Mouse (Mus musculus) CH12.LX (cell line): ENCODE measurements around the gene Ube4b. TPM values are rescaled to one million over a fixed set of nuclear protein-coding genes. Genes with fewer than 3 reads are reported as not detected.

ENCODE experiments used
- DNase-seq: peaks from one replicate; pipeline ENCODE4 v3.0.0-alpha.2; 2013; ENCODE audit errors: extremely low read depth
- H3K27ac ChIP-seq: 2 replicates; pipeline ENCODE4 v1.5.1; 2012; ENCODE audit warnings: low read depth, mild to moderate bottlenecking, control low read depth, moderate library complexity; ENCODE audit not compliant: insufficient read depth
- H3K27me3 ChIP-seq: replicated peaks from 2 replicates; pipeline ENCODE3; 2012; ENCODE audit warnings: inconsistent platforms
- H3K36me3 ChIP-seq, 2 experiments: replicated peaks in 1 of 2; 2 replicates each; pipeline versions ENCODE3 to v1.6.1; 2012; ENCODE audit warnings: inconsistent platforms in 1 of 2, low read length in 1 of 2, mild to moderate bottlenecking in 1 of 2, mixed read lengths in 1 of 2, moderate library complexity in 1 of 2; ENCODE audit not compliant: control insufficient read depth in 1 of 2, insufficient read depth in 1 of 2
- H3K4me1 ChIP-seq, 2 experiments: 2 replicates each; pipeline ENCODE4 v1.6.1; 2012; ENCODE audit warnings: inconsistent platforms in 1 of 2, moderate library complexity in 1 of 2; ENCODE audit not compliant: insufficient read depth in 2 of 2, control insufficient read depth in 1 of 2
- H3K4me2 ChIP-seq: 2 replicates; pipeline ENCODE4 v1.6.1; 2012; ENCODE audit warnings: low read depth, mild to moderate bottlenecking, control low read depth; ENCODE audit not compliant: poor library complexity, insufficient read depth, severe bottlenecking
- H3K4me3 ChIP-seq, 3 experiments: fragments of 150-350 bp in 1 of 3; sonication (generic) in 1 of 3; replicated peaks in 1 of 3; 2 replicates each; pipeline versions ENCODE3 to v1.5.1; 2011 to 2012; ENCODE audit warnings: low read depth in 2 of 3, low read length in 2 of 3, mild to moderate bottlenecking in 2 of 3, moderate library complexity in 2 of 3, control low read depth in 1 of 3, improper control_type of control experiment in 1 of 3, inconsistent platforms in 1 of 3, mixed read lengths in 1 of 3; ENCODE audit not compliant: poor library complexity in 1 of 3
- H3K79me2 ChIP-seq: replicated peaks from 2 replicates; pipeline ENCODE4 v1.6.1; 2012; ENCODE audit warnings: mild to moderate bottlenecking, moderate library complexity; ENCODE audit not compliant: control insufficient read depth, poor library complexity, insufficient read depth, severe bottlenecking; ENCODE audit errors: extremely low read depth
- H3K9ac ChIP-seq: 2 replicates; pipeline ENCODE4 v1.6.1; 2012; ENCODE audit warnings: low read depth, mild to moderate bottlenecking, control low read depth, moderate library complexity; ENCODE audit not compliant: insufficient read depth
- H3K9me3 ChIP-seq: replicated peaks from 2 replicates; pipeline ENCODE3; 2012; ENCODE audit warnings: low read length, inconsistent platforms, mixed read lengths
- CHD1 ChIP-seq: IDR thresholded peaks from 2 replicates; pipeline ENCODE4 v1.6.1; 2012; ENCODE audit warnings: low read depth, low read length, improper control_type of control experiment, inconsistent platforms
- CTCF ChIP-seq, 2 experiments: IDR thresholded peaks in 1 of 2; conservative IDR thresholded peaks in 1 of 2; 2 replicates each; pipeline ENCODE4 v1.5.1; 2011 to 2012; ENCODE audit warnings: low read depth in 2 of 2, low read length in 2 of 2, improper control_type of control experiment in 1 of 2, inconsistent platforms in 1 of 2, mild to moderate bottlenecking in 1 of 2, moderate library complexity in 1 of 2
- E2F4 ChIP-seq: IDR thresholded peaks from 2 replicates; pipeline ENCODE4 v1.6.1; 2011; ENCODE audit warnings: low read depth, low read length, improper control_type of control experiment; ENCODE audit not compliant: insufficient replicate concordance
- ELF1 ChIP-seq: IDR thresholded peaks from 2 replicates; pipeline ENCODE4 v1.6.1; 2014; ENCODE audit warnings: low read depth, mild to moderate bottlenecking, inconsistent platforms, low read length, improper control_type of control experiment
- EP300 ChIP-seq: IDR thresholded peaks from 2 replicates; pipeline ENCODE4 v1.6.1; 2011; ENCODE audit warnings: low read length, improper control_type of control experiment
- GABPA ChIP-seq: IDR thresholded peaks from 2 replicates; pipeline ENCODE4 v1.6.1; 2012; ENCODE audit warnings: low read depth, low read length, improper control_type of control experiment, inconsistent platforms; ENCODE audit not compliant: insufficient replicate concordance
- HCFC1 ChIP-seq: IDR thresholded peaks from 2 replicates; pipeline ENCODE4 v1.6.1; 2012; ENCODE audit warnings: low read depth, mild to moderate bottlenecking, inconsistent platforms, low read length, improper control_type of control experiment
- IRF4 ChIP-seq: IDR thresholded peaks from 2 replicates; pipeline ENCODE4 v1.6.1; 2014; ENCODE audit warnings: low read depth, mild to moderate bottlenecking, inconsistent platforms, low read length, improper control_type of control experiment
- JUN ChIP-seq: IDR thresholded peaks from 2 replicates; pipeline ENCODE4 v1.6.1; 2011; ENCODE audit warnings: low read depth, mild to moderate bottlenecking, low read length, improper control_type of control experiment, moderate library complexity; ENCODE audit not compliant: insufficient read depth
- JUND ChIP-seq: conservative IDR thresholded peaks from 2 replicates; pipeline ENCODE4 v1.6.1; 2011; ENCODE audit warnings: low read depth, low read length, improper control_type of control experiment
- KAT2A ChIP-seq: IDR thresholded peaks from 2 replicates; pipeline ENCODE4 v1.6.1; 2012; ENCODE audit warnings: low read length, improper control_type of control experiment, inconsistent platforms; ENCODE audit not compliant: insufficient replicate concordance
- MAFK ChIP-seq: IDR thresholded peaks from 2 replicates; pipeline ENCODE4 v1.6.1; 2011; ENCODE audit warnings: low read length, improper control_type of control experiment; ENCODE audit not compliant: insufficient replicate concordance
- MAZ ChIP-seq: IDR thresholded peaks from 2 replicates; pipeline ENCODE4 v1.6.1; 2012; ENCODE audit warnings: low read depth, mild to moderate bottlenecking, inconsistent platforms, low read length, improper control_type of control experiment, moderate library complexity
- MEF2A ChIP-seq: IDR thresholded peaks from 2 replicates; pipeline ENCODE4 v1.6.1; 2014; ENCODE audit warnings: low read depth, mild to moderate bottlenecking, inconsistent platforms, low read length, improper control_type of control experiment, borderline replicate concordance
- MXI1 ChIP-seq: IDR thresholded peaks from 2 replicates; pipeline ENCODE4 v1.6.1; 2011; ENCODE audit warnings: mild to moderate bottlenecking, low read depth, low read length, improper control_type of control experiment
- POLR2A ChIP-seq: IDR thresholded peaks from 2 replicates; pipeline ENCODE4 v1.6.1; 2011; ENCODE audit warnings: low read depth, mild to moderate bottlenecking, improper control_type of control experiment, low read length
- POLR2AphosphoS2 ChIP-seq: IDR thresholded peaks from 2 replicates; pipeline ENCODE4 v1.6.1; 2011; ENCODE audit warnings: low read depth, low read length, improper control_type of control experiment
- RAD21 ChIP-seq: IDR thresholded peaks from 2 replicates; pipeline ENCODE4 v1.6.1; 2011; ENCODE audit warnings: low read depth, mild to moderate bottlenecking, low read length, improper control_type of control experiment, moderate library complexity
- SIN3A ChIP-seq: IDR thresholded peaks from 2 replicates; pipeline ENCODE4 v1.6.1; 2012; ENCODE audit warnings: low read length, improper control_type of control experiment, inconsistent platforms
- SMC3 ChIP-seq: IDR thresholded peaks from 2 replicates; pipeline ENCODE4 v1.6.1; 2011; ENCODE audit warnings: low read depth, low read length, improper control_type of control experiment
- TCF12 ChIP-seq: IDR thresholded peaks from 2 replicates; pipeline ENCODE4 v1.6.1; 2014; ENCODE audit warnings: low read depth, mild to moderate bottlenecking, inconsistent platforms, low read length, improper control_type of control experiment
- UBTF ChIP-seq: IDR thresholded peaks from 2 replicates; pipeline ENCODE4 v1.6.1; 2012; ENCODE audit warnings: low read depth, mild to moderate bottlenecking, inconsistent platforms, low read length, improper control_type of control experiment, moderate library complexity
- ZC3H11A ChIP-seq: IDR thresholded peaks from 2 replicates; pipeline ENCODE4 v1.6.1; 2012; ENCODE audit warnings: low read depth, mild to moderate bottlenecking, inconsistent platforms, low read length, improper control_type of control experiment
- ZMIZ1 ChIP-seq: IDR thresholded peaks from 2 replicates; pipeline ENCODE4 v1.6.1; 2012; ENCODE audit warnings: low read depth, mild to moderate bottlenecking, inconsistent platforms, low read length, improper control_type of control experiment
- ZNF384 ChIP-seq: IDR thresholded peaks from 2 replicates; pipeline ENCODE4 v1.6.1; 2012; ENCODE audit warnings: low read depth, low read length, improper control_type of control experiment, inconsistent platforms
- dilution Hi-C: fragments of 300-500 bp; cut with MboI; formaldehyde crosslinking; loops from 2 replicates; pipeline ENCODE4 v1.14.3; 2020; ENCODE audit warnings: low sequenced_read_pairs; ENCODE audit not compliant: extremely low pct_unique_long_range_greater_than_20kb, extremely low pct_ligation_motif_present
- in situ Hi-C: fragments of 300-500 bp; cut with MboI; formaldehyde crosslinking; loops from 3 replicates; pipeline ENCODE4 v1.14.3; 2019; ENCODE audit warnings: low sequenced_read_pairs, low pct_ligation_motif_present, low pct_unique_long_range_greater_than_20kb, mixed read lengths
- polyA plus RNA-seq: library from polyadenylated mRNA; unstranded; fragments of >175 nt; gene quantifications from 2 replicates; pipeline ENCODE4 v1.2.1, GENCODE M21; 2012; ENCODE audit warnings: low read depth; ENCODE audit not compliant: insufficient read length
- total RNA-seq, 2 experiments: library from RNA; depleted of rRNA; stranded (reverse); fragments of 300-350 nt in 1 of 2; fragments of >200 nt in 1 of 2; gene quantifications; 2 replicates each; pipeline ENCODE4 v1.2.3; 2012 to 2014

The Ube4b gene
- total and polyA plus RNA-seq, 3 experiments, result 13.1 to 60.0 (median 41.6) TPM

- dilution Hi-C loops, result no loop called here
- Histone ChIP-seq H3K27me3 (no peaks in the 10 kb centered on the region), H3K9ac (no peak overlapping the region), H3K4me3 (no peak overlapping the region), H3K36me3 (peaks cover 58 to 79% of the 10 kb centered on the region in 2 experiments), H3K9me3 (peaks cover 5% of the 10 kb centered on the region), H3K79me2 (no peaks in the 10 kb centered on the region), H3K4me1 (peaks cover 3 to 12% of the 10 kb centered on the region in 2 experiments; a peak in 3 of 4 replicates), H3K27ac (no peak overlapping the region), H3K4me2 (no peak overlapping the region)
- no peak for DNase-seq
- in situ Hi-C loops, result no loop called here
- TF ChIP-seq CTCF (conservative IDR thresholded peaks at IDR 0.05 in 1 of 2, IDR thresholded peaks at IDR 0.05 in 1 of 2; ENCODE audit: low read depth in 2 of 2, low read length in 2 of 2), result peak in 1 of 2 experiments; percentile 24; a peak in 2 of 4 replicates
- no peak for TF ChIP-seq MXI1
- no peak for TF ChIP-seq SIN3A
- no peak for TF ChIP-seq ZC3H11A
- no peak for TF ChIP-seq POLR2AphosphoS2
- TF ChIP-seq JUND, result no peak
- TF ChIP-seq KAT2A, result no peak
These were observed 96.1 kb downstream of the Ube4b start for GRCm38 (mm10) chr4:149330495-149330894.

GRCm38 (mm10) chr4:149328735-149329134 lies 97.8 kb downstream of the Ube4b start:
- dilution Hi-C loops, result no loop called here
- peaks cover 41 to 61% of the 10 kb centered on the region in 2 experiments for H3K36me3 ChIP-seq

GRCm38 (mm10) chr4:149327281-149327680 lies 99.3 kb downstream of the Ube4b start:
- in situ Hi-C loops (loop anchor here (10.0 kb wide), 1 partner anchor 182 kb away; no protein-coding TSS in a partner anchor), dilution Hi-C loops (no loop called here)
- no peak overlapping the region for H3K4me3 ChIP-seq
- H3K36me3 ChIP-seq, result peaks cover 34 to 50% of the 10 kb centered on the region in 2 experiments
- TF ChIP-seq ELF1 (no peak), ZMIZ1 (no peak), E2F4 (no peak), RAD21 (no peak), JUN (no peak), MEF2A (no peak), ZNF384 (no peak), MAFK (no peak), KAT2A (no peak), JUND (no peak), POLR2AphosphoS2 (no peak), EP300 (no peak)
- H3K4me2 ChIP-seq, result no peak overlapping the region
- no peak overlapping the region for H3K27ac ChIP-seq
- DNase-seq, result no peak
- peaks cover 6 to 22% of the 10 kb centered on the region in 2 experiments for H3K4me1 ChIP-seq
- H3K9me3 ChIP-seq, result peaks cover 5% of the 10 kb centered on the region
- H3K27me3 ChIP-seq, result no peaks in the 10 kb centered on the region
- H3K79me2 ChIP-seq, result no peaks in the 10 kb centered on the region
- H3K9ac ChIP-seq, result no peak overlapping the region

More at GRCm38 (mm10) chr4:149328735-149329134, 97.8 kb downstream of the Ube4b start:
- H3K4me2 ChIP-seq, result no peak overlapping the region
- H3K4me3 ChIP-seq, result no peak overlapping the region
- H3K9me3 ChIP-seq, result peaks cover 5% of the 10 kb centered on the region
- no peak for DNase-seq
- H3K27ac ChIP-seq, result no peak overlapping the region
- no peaks in the 10 kb centered on the region for H3K79me2 ChIP-seq
- no peak overlapping the region for H3K9ac ChIP-seq
- in situ Hi-C loops, result loop anchor here (10.0 kb wide), 1 partner anchor 184 kb away; no protein-coding TSS in a partner anchor
- TF ChIP-seq POLR2AphosphoS2 (no peak), KAT2A (no peak), TCF12 (no peak), JUN (no peak), GABPA (no peak), EP300 (no peak), MAFK (no peak), JUND (no peak), MXI1 (no peak), SMC3 (no peak), CHD1 (no peak), POLR2A (no peak), IRF4 (no peak), HCFC1 (no peak), ZC3H11A (no peak), MAZ (no peak), UBTF (no peak)
- H3K4me1 ChIP-seq, result peaks cover 3 to 13% of the 10 kb centered on the region in 2 experiments; a peak in 3 of 4 replicates
- H3K27me3 ChIP-seq, result no peaks in the 10 kb centered on the region
